Mouse (Mus musculus) embryonic facial prominence, embryonic 12.5 days (tissue): ENCODE results near the gene Irak3. TPM values are rescaled to one million over a fixed set of nuclear protein-coding genes. Genes with fewer than 3 reads are reported as not detected.
"Not testable (repeated sequence)": the region's sequence is repeated elsewhere in the genome, so short reads cannot be mapped to it uniquely, and the experiment has no call there.

Source experiments
- ATAC-seq: fragments of 200-750 bp; cut with Nextera tagmentation; 2 replicates; pipeline ENCODE4 v1.8.0; 2017; ENCODE audit not compliant: insufficient number of reproducible peaks, insufficient read depth, low FRiP score, low TSS enrichment
- H3K27ac ChIP-seq: fragments of 300-500 bp; sonication (generic); 2 replicates; pipeline ENCODE4 v1.5.1; 2016; ENCODE audit warnings: mild to moderate bottlenecking
- H3K27me3 ChIP-seq: fragments of 300-500 bp; sonication (generic); 2 replicates; pipeline ENCODE4 v1.6.1; 2016; ENCODE audit warnings: mild to moderate bottlenecking, moderate library complexity
- H3K36me3 ChIP-seq: fragments of 300-500 bp; sonication (generic); 2 replicates; pipeline ENCODE4 v1.6.1; 2016; ENCODE audit warnings: mild to moderate bottlenecking
- H3K4me1 ChIP-seq: fragments of 300-500 bp; sonication (generic); 2 replicates; pipeline ENCODE4 v1.6.1; 2016
- H3K4me2 ChIP-seq: fragments of 300-500 bp; sonication (generic); replicated peaks from 2 replicates; pipeline ENCODE4 v1.6.1; 2016; ENCODE audit warnings: mild to moderate bottlenecking, moderate library complexity
- H3K4me3 ChIP-seq: fragments of 300-500 bp; sonication (generic); 2 replicates; pipeline ENCODE4 v1.5.1; 2016; ENCODE audit warnings: mild to moderate bottlenecking
- H3K9ac ChIP-seq: fragments of 300-500 bp; sonication (generic); 2 replicates; pipeline ENCODE4 v1.6.1; 2016; ENCODE audit warnings: mild to moderate bottlenecking, moderate library complexity
- H3K9me3 ChIP-seq: fragments of 300-500 bp; sonication (generic); 2 replicates; pipeline ENCODE4 v1.6.1; 2016; ENCODE audit warnings: mild to moderate bottlenecking, moderate library complexity
- WGBS: fragments of 180-500 bp; shearing (Covaris S2); methylation state at CpG from one replicate; pipeline ENCODE4 v1.1.7; 2016; 5-methylcytosine and 5-hydroxymethylcytosine counted together
- polyA plus RNA-seq: library from polyadenylated mRNA; unstranded; fragments of >200 nt; fragmentation: Nextera tagmentation; extraction: Ambion mirVana; gene quantifications from 2 replicates; pipeline ENCODE4 v1.2.1, GENCODE M21; 2016

The Irak3 gene
- polyA plus RNA-seq, 1 experiment from 2014 or later = 2.3 TPM

DNA sequence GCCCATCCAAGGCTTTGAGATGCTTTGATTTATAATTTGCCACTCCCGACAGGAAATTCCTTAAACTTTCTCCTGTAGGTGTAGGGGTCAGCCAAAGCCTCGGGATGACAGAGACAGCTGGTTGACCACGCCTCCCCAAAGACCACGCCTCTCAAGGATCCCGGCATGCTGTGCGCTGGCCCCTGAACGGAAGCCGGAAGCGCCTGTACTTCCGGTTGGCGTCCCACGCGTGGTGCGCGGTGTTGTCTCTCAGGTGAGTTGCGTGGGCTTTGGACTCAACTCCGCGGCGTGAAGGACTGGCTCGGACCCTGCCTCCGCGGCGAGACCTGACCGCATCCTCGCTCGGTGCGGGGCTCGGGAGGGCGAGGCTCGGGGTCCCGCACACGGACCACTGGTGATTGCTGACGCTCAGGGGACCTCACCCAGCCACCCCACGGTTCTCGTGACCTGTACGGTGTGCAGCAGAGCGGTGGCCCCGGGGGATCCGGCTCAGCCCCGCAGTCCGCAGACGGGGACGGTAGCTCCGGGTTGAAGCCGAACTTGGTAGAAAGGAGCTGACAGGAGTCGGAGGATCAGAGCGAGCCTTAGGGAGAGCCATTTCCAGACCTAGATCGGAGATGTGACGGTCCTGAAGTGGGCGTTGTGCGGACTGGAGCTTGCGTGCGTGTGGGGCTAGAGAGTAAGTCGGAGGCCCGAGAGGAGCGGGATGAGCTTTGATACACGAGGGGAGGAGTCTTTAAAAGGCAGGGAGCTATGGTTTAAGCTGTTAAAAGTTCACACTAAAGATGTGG is 25.1 kb upstream of the Irak3 start, which contains the start of gene Llph:
TSS of gene Llph (plus strand) at position 200 of the 791 bp plus-strand sequence.
- H3K4me1 ChIP-seq = peaks cover 9% of the 10 kb centered on the region
- H3K4me2 ChIP-seq = peak within 1 kb of the TSS; percentile 88
- H3K36me3 ChIP-seq = peaks cover 21% of the 10 kb centered on the region
- H3K27ac ChIP-seq = peak within 1 kb of the TSS; percentile 56; the same call in 1 of the 2 replicates
- peak; percentile 90 for ATAC-seq
- peak within 1 kb of the TSS; percentile 85 for H3K9ac ChIP-seq
- under 1% methylated on average over 57 of the region's 57 CpGs for WGBS
- H3K9me3 ChIP-seq = no peaks in the 10 kb centered on the region
- H3K27me3 ChIP-seq = no peaks in the 10 kb centered on the region
- H3K4me3 ChIP-seq = peak within 1 kb of the TSS; percentile 99

DNA sequence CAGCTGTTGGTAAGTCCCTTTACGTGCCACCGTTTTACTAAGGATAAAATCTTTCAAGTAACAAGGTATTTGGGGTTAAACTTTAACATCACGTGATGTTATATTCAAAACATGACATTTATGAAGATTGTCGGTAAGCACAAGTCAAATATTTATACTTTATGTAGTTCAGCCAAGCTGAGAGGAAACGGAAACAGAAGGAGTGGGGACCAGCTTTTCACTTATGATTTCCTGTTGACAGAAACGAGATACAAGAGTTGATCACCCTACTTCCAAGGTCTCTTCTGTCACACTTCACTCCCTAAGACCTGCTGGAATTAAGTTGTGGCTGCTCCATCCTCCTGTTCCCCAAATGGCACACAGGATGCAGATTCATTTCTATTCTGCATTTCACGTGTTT is 18.8 kb upstream of the Irak3 start:
- Histone ChIP-seq H3K36me3 (peaks cover 14% of the 10 kb centered on the region), H3K27ac (no peak overlapping the region), H3K4me2 (no peak overlapping the region), H3K9me3 (no peaks in the 10 kb centered on the region), H3K27me3 (no peaks in the 10 kb centered on the region), H3K9ac (no peak overlapping the region), H3K4me1 (no peaks in the 10 kb centered on the region), H3K4me3 (no peak overlapping the region)
- no peak for ATAC-seq
- 83% methylated on average over 7 of the region's 7 CpGs for WGBS

DNA sequence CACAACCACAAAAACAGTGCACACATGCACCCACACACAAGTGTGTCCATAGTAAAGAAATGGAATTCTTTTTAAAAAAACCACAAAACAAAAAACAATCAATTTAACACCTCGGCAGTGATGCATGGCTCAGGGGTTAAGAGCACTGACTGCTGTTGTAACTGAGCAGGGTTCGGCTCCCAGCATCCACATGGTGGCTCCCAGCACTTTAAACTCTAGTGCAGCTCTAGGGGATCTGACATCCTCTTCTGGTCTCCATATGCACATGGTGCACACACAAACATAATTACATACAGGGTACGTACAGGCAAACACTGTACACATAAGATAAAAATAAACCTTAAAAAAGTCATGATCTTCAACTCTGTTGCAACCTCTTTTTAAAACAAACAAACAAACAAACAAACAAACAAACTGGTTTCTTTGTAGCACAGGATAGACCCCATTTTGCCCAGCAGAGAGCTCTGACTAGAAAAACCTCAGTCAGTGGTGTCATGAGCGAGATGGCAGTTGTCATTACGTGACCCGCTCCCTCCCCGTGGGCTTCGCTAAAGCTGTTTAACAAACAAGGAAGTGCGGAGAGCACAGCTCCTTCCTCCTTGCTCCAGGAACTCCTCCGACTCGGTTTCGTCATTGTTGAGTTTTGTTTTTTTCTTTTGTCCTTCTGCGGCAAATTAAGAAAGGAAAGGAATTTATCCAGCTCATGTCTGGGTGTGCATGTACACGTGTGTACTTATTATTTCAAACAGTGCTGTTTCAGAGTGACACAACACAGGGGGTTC is 17.8 kb upstream of the Irak3 start:
- peaks cover 14% of the 10 kb centered on the region for H3K36me3 ChIP-seq
- H3K27ac ChIP-seq = no peak overlapping the region
- no peaks in the 10 kb centered on the region for H3K27me3 ChIP-seq
- H3K9me3 ChIP-seq = no peaks in the 10 kb centered on the region
- no peak overlapping the region for H3K4me3 ChIP-seq
- ATAC-seq = no peak
- WGBS = 88% methylated on average over 14 of the region's 14 CpGs
- no peak overlapping the region for H3K4me2 ChIP-seq
- H3K4me1 ChIP-seq = no peaks in the 10 kb centered on the region
- no peak overlapping the region for H3K9ac ChIP-seq

DNA sequence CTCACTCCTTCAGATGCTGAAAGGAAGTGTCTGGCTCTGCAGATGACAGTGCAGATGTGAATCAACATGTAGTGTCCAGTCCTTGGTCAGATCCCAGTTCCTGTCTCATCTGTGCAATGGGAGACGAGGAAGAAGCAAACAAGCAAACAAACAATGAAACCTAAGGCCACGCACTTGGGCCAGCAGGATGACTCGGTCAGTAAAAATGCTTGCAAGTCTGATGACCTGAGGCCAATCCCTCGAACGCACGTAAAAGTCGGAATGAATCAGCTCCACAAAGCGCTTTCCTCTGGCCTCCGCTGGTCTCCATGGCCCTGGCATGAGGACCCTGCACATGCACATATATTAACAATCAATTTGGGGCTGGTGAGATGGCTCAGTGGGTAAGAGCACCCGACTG is 17.1 kb upstream of the Irak3 start:
- no peaks in the 10 kb centered on the region for H3K9me3 ChIP-seq
- WGBS = 95% methylated on average over 10 of the region's 10 CpGs
- no peak overlapping the region for H3K4me3 ChIP-seq
- H3K4me1 ChIP-seq = no peaks in the 10 kb centered on the region
- no peak overlapping the region for H3K9ac ChIP-seq
- peaks cover 14% of the 10 kb centered on the region for H3K36me3 ChIP-seq
- no peaks in the 10 kb centered on the region for H3K27me3 ChIP-seq
- no peak overlapping the region for H3K27ac ChIP-seq
- H3K4me2 ChIP-seq = no peak overlapping the region
- ATAC-seq = no peak

DNA sequence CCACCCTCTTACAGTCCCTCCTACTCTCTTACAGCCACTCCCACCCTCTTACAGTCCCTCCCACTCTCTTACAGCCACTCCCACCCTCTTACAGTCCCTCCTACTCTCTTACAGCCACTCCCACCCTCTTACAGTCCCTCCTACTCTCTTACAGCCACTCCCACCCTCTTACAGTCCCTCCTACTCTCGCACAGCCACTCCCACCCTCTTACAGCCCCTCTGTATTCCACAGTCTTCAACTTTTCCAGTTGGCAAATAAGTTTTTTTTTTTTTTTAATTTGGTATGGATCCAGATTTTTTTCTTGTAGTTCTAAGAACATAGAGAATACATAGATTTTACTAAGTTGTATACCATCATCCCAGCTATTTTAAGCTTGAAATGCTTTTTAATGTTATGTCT is 15.2 kb upstream of the Irak3 start:
- H3K36me3 ChIP-seq = peaks cover 14% of the 10 kb centered on the region
- not testable (repeated sequence) for H3K9ac ChIP-seq, ATAC-seq, H3K4me3 ChIP-seq, H3K9me3 ChIP-seq, H3K4me1 ChIP-seq, H3K4me2 ChIP-seq, H3K27me3 ChIP-seq, H3K27ac ChIP-seq
- 89% methylated on average over 1 of the region's 1 CpGs for WGBS

DNA sequence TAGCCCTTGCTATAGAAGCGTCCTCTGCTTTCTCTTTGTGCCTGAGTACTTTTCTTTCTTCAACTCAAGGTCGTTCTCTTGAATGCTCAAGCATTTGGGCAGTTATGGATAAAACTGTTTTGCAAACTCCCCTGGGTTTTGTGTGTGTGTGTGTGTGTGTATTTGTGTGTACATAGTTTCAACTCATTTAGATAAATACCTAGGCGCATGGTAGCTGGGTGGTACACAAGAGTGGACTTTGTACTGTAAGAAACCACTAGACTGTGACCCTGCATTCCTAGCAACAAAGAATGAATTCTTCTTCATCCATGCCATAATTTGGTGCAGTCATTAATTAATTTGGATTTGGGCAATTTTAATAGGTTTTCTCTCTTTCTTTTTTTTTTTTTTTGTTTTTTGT is 8.2 kb upstream of the Irak3 start:
- no peak for ATAC-seq
- Histone ChIP-seq H3K4me1 (peaks cover 6% of the 10 kb centered on the region; the same call in 1 of the 2 replicates), H3K9ac (no peak overlapping the region), H3K36me3 (no peaks in the 10 kb centered on the region), H3K4me2 (peak overlapping the region; percentile 70; the same call in 1 of the 2 replicates), H3K27me3 (no peaks in the 10 kb centered on the region), H3K9me3 (no peaks in the 10 kb centered on the region), H3K4me3 (no peak overlapping the region), H3K27ac (no peak overlapping the region)
- WGBS = 87% methylated on average over 3 of the region's 3 CpGs

DNA sequence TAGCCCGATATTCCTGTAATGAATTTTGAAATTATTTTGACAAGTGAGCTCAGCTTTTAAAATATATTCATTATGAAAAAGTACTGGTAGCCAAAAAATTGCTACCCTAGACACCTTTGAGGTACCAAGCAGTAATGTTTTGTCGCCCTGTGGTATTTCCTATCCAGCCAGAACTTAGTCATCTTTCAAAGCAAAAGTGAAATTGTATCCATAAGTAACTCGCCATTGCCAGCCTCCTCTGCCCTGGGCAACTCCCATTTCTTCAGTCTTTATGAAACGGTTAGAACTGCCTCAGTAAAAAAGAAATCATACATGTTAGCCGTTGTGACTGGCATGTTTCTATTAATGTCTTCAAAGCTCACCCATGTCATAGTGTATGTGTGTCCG is 7.6 kb upstream of the Irak3 start:
- 64% methylated on average over 6 of the region's 6 CpGs for WGBS
- no peaks in the 10 kb centered on the region for H3K36me3 ChIP-seq
- H3K27me3 ChIP-seq = no peaks in the 10 kb centered on the region
- H3K4me3 ChIP-seq = peak overlapping the region; percentile 99
- H3K9ac ChIP-seq = no peak overlapping the region
- H3K9me3 ChIP-seq = no peaks in the 10 kb centered on the region
- no peak overlapping the region for H3K27ac ChIP-seq
- H3K4me2 ChIP-seq = peak overlapping the region; percentile 70
- peaks cover 6% of the 10 kb centered on the region; the same call in 1 of the 2 replicates for H3K4me1 ChIP-seq
- no peak for ATAC-seq

DNA sequence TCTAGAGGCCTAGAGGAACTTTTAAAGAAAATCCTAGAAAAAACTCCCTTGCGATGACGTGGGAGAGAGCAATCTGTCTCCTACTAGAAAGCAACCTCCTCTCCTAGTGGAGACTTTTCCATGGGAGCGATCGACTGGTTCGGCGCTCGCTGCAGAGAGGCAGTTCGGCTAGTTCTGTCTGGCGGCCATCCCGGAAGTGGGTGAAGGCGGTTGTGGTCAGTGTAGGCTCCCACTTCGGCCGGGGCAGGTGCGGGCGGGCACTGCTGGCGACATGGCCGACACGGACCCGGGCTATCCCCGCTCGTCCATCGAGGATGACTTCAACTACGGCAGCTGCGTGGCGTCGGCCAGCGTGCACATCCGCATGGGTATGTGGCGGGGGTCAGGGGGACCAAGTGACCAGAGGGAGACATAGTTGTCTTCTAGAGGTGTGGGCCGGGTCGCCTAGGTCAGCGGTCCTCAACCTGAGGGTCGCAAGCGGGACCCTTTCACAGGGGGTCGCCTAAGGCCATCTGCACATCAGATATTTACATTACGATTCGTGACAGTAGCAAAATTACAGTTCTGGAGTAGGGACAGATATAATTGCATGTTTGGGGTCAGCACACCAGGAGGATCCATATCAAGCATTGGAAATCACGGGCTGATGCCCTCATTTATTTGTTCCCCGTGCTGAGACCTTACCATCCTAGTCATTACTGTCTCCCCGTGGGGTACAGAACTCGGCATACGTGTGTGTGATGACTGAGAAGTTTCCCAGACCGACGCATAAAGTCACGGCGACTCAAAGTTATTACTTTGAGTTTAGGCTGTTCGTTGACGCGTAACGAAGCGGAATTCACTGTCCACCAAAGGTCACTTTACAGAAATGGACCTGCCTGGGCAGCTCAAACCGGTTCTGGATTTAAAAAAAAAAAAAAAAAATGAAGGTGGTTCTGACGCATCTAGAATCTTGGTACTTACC is 6.9 kb upstream of the Irak3 start:
- WGBS = 3% methylated on average over 53 of the region's 53 CpGs
- H3K27me3 ChIP-seq = no peaks in the 10 kb centered on the region
- peak overlapping the region; percentile 70 for H3K4me2 ChIP-seq
- H3K27ac ChIP-seq = no peak overlapping the region
- H3K4me3 ChIP-seq = peak overlapping the region; percentile 99
- H3K9me3 ChIP-seq = no peaks in the 10 kb centered on the region
- peak; percentile 83; the same call in 1 of the 2 replicates for ATAC-seq
- H3K36me3 ChIP-seq = no peaks in the 10 kb centered on the region
- H3K9ac ChIP-seq = peak overlapping the region; percentile 80
- peaks cover 6% of the 10 kb centered on the region; the same call in 1 of the 2 replicates for H3K4me1 ChIP-seq

DNA sequence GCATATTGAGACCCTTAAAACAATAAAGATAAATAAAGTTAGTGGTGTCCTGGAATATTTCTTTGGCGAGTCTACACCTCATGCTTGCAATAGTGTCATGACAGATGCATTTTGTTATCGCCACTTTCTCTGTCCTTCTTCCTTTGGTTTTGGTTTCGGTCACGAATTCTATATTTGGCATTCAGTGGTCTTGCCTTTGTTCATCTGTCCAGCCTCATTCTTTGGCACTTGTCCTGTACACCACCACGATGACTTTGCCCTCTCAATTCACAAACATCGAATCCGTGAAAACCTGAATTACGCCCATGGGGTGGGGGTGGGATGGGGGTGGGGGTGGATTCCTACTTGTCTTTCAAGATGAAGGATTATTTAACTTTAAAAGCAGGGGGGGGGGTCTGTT is 6.1 kb upstream of the Irak3 start:
- no peak for ATAC-seq
- Histone ChIP-seq H3K27ac (no peak overlapping the region), H3K4me1 (peaks cover 6% of the 10 kb centered on the region; the same call in 1 of the 2 replicates), H3K36me3 (no peaks in the 10 kb centered on the region), H3K4me2 (no peak overlapping the region), H3K4me3 (no peak overlapping the region), H3K9me3 (no peaks in the 10 kb centered on the region), H3K27me3 (no peaks in the 10 kb centered on the region), H3K9ac (no peak overlapping the region)
- 86% methylated on average over 8 of the region's 8 CpGs for WGBS

DNA sequence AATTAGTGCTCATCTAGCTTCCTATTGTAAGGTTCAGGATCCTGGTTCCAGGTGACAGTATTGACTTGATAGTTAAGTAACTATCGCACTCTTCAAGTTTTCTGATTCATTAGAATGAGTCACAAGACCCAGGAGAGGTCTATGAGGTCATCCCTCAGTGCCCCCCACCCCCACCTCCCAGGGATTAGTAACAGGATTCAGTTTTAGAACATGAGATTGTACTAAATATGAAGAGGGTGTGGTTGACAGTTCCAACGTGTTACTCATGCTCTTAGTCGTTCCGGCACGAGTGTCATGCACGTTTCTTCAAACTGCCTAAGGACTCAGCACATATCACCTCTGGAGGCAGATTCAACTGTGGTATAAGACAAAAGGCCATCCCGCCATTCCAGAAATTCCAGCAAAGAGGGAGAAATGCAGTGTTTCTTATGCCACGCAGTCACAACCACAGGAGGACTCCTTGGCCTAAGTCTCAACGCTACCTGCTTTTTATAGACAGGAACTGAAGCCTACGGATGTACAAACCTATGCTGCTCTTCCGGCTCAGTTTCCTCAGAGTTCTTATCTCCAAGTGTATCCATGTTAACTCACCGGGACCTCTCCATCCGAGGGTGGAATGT is 2.8 kb upstream of the Irak3 start:
- Histone ChIP-seq H3K9ac (no peak overlapping the region), H3K9me3 (no peaks in the 10 kb centered on the region), H3K36me3 (no peaks in the 10 kb centered on the region), H3K4me3 (no peak overlapping the region), H3K27ac (no peak overlapping the region), H3K4me2 (no peak overlapping the region), H3K27me3 (peaks cover 9% of the 10 kb centered on the region; the same call in 1 of the 2 replicates), H3K4me1 (peaks cover 3% of the 10 kb centered on the region; the same call in 1 of the 2 replicates)
- WGBS = 78% methylated on average over 13 of the region's 13 CpGs
- no peak for ATAC-seq
